Mouse (Mus musculus): ENCODE measurements around the gene Ncam2.

Gene Ncam2

GRCm38 (mm10) chr16:81656550-81656949, 456.1 kb downstream of the Ncam2 start:
- no peak for DNase-seq

DNA sequence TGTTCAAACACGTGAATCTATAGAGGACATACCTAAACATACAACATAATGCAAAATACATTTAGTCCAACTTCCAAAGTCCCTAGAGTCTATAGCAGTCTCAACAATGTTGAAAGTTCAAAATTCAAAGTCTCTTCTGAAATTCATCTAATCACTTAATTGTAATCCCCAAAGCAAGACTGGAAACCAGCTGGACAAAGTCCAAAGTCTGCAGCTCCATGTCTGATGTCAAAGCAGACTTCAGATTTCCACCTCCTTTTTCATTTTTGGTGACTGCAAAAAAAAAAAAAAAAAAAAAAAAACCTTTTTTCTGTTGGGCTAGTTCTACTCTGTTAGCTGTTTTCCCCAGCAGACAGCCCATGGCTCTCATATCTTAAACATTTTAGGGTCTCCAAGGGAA, 473.4 kb downstream of the Ncam2 start:
- DNase-seq, result no peak

DNA sequence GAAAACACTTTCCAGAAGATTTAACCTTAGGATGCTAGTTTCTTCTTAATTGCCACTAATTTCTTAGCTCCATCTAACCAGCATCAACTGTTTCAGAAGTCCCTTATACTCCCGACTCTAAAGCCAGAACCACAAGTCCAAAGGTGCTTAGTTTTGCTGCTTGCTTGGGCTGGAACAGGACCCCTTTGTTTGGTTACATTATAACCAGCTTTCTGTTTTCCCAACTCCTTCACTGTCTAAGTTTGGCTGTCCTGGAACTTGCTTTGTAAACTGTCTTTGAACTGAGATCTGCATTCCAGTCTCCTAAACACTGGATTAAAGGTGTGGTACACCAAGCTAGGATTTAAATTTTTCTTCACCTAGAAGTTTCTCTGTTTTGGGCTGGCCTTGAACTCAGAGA, 475.0 kb downstream of the Ncam2 start:
- DNase-seq, result no peak
